Mouse (Mus musculus): ENCODE measurements around the gene Arl10.

DNA sequence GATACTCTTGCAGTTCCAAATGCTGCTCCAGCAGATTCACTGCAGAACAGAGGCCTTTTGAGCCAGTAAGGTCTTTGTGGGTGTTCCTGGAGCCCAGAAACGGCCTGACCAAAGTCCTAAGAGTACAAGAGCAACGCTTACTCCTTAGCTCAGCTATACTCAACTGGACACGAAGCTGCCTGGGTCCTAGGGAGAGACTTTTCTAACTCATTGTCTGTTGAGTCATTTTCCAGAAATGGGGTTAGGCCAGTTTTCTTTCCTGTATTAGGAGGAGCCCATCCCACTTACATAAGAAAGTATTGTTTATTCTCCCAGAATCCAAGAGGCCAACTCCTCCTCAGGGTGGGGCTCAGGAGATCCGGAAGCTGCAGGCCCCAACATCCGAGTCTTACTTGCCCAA is 30.6 kb downstream of the Arl10 start:
- TF ChIP-seq EP300 (optimal IDR thresholded peaks at IDR 0.05) (peak; percentile 76), CTCF (IDR thresholded peaks at IDR 0.05; ENCODE audit: low read depth) (no peak)

All from stomach, postnatal 0 days (tissue).